Mouse (Mus musculus): ENCODE measurements at regions not wholly inside any gene's neighbourhood (a gene's known extent, or its start where the extent isn't known, plus 50 kb on each side); places are given as distances from the start of the nearest gene placed in this dataset.

GRCm38 (mm10) chr7:125338177-125338751 lies 106.2 kb upstream of the Kdm8 start:
- Histone ChIP-seq H3K4me1 (replicated peaks) (peaks cover 27% of the 10 kb centered on the region), H3K9me3 (no peaks in the 10 kb centered on the region), H3K36me3 (no peaks in the 10 kb centered on the region), H3K27ac (peak overlapping the region; percentile 25; the same call in 1 of the 2 replicates), H3K27me3 (0 out of 2 replicates have a peak, but pooled peaks cover 3% of the 10 kb centered on the region), H3K4me3 (replicated peaks) (no peak overlapping the region), H3K9ac (replicated peaks) (no peak overlapping the region), H3K4me2 (no peak overlapping the region)
- ATAC-seq (ENCODE audit: insufficient number of reproducible peaks, insufficient read depth, low FRiP score, low TSS enrichment, low read depth): peak; percentile 80
- 53% methylated on average over 6 of the region's 6 CpGs for WGBS

GRCm38 (mm10) chr7:125340326-125340905 lies 104.1 kb upstream of the Kdm8 start:
- H3K9me3 ChIP-seq: no peaks in the 10 kb centered on the region
- peaks cover 27% of the 10 kb centered on the region for H3K4me1 ChIP-seq (replicated peaks)
- H3K27me3 ChIP-seq: 0 out of 2 replicates have a peak, but pooled peaks cover 3% of the 10 kb centered on the region
- no peak for ATAC-seq (ENCODE audit: insufficient number of reproducible peaks, insufficient read depth, low FRiP score, low TSS enrichment, low read depth)
- no peak overlapping the region for H3K4me2 ChIP-seq
- H3K4me3 ChIP-seq (replicated peaks): no peak overlapping the region
- no peak overlapping the region for H3K27ac ChIP-seq
- no peaks in the 10 kb centered on the region for H3K36me3 ChIP-seq
- WGBS: 64% methylated on average over 14 of the region's 14 CpGs
- no peak overlapping the region for H3K9ac ChIP-seq (replicated peaks)

- no peaks in the 10 kb centered on the region for H3K27me3 ChIP-seq
- no peak overlapping the region for H3K4me3 ChIP-seq (replicated peaks)
- no peak for ATAC-seq (ENCODE audit: insufficient number of reproducible peaks, insufficient read depth, low FRiP score, low TSS enrichment, low read depth)
- no peak overlapping the region for H3K9ac ChIP-seq (replicated peaks)
- H3K9me3 ChIP-seq: no peaks in the 10 kb centered on the region
- H3K27ac ChIP-seq: no peak overlapping the region
- H3K36me3 ChIP-seq: no peaks in the 10 kb centered on the region
- 47% methylated on average over 3 of the region's 3 CpGs for WGBS
- H3K4me2 ChIP-seq: no peak overlapping the region
- H3K4me1 ChIP-seq (replicated peaks): no peaks in the 10 kb centered on the region
These were observed 94.9 kb upstream of the Kdm8 start for GRCm38 (mm10) chr7:125349606-125350005.

GRCm38 (mm10) chr7:125354211-125354610 lies 90.3 kb upstream of the Kdm8 start:
- 90% methylated on average over 1 of the region's 1 CpGs for WGBS
- no peak overlapping the region for H3K9ac ChIP-seq (replicated peaks)
- no peak overlapping the region for H3K4me3 ChIP-seq (replicated peaks)
- no peaks in the 10 kb centered on the region for H3K4me1 ChIP-seq (replicated peaks)
- no peaks in the 10 kb centered on the region for H3K9me3 ChIP-seq
- H3K27me3 ChIP-seq: no peaks in the 10 kb centered on the region
- no peaks in the 10 kb centered on the region for H3K36me3 ChIP-seq
- no peak for ATAC-seq (ENCODE audit: insufficient number of reproducible peaks, insufficient read depth, low FRiP score, low TSS enrichment, low read depth)
- H3K27ac ChIP-seq: no peak overlapping the region
- no peak overlapping the region for H3K4me2 ChIP-seq

GRCm38 (mm10) chr7:125354956-125355355 lies 89.5 kb upstream of the Kdm8 start:
- H3K27ac ChIP-seq: no peak overlapping the region
- no peaks in the 10 kb centered on the region for H3K4me1 ChIP-seq (replicated peaks)
- no peaks in the 10 kb centered on the region for H3K9me3 ChIP-seq
- no peak overlapping the region for H3K4me2 ChIP-seq
- H3K36me3 ChIP-seq: no peaks in the 10 kb centered on the region
- H3K27me3 ChIP-seq: no peaks in the 10 kb centered on the region
- WGBS: 79% methylated on average over 10 of the region's 10 CpGs
- H3K4me3 ChIP-seq (replicated peaks): no peak overlapping the region
- H3K9ac ChIP-seq (replicated peaks): no peak overlapping the region
- ATAC-seq (ENCODE audit: insufficient number of reproducible peaks, insufficient read depth, low FRiP score, low TSS enrichment, low read depth): no peak

- Histone ChIP-seq H3K4me3 (replicated peaks) (no peak overlapping the region), H3K9me3 (no peaks in the 10 kb centered on the region), H3K4me1 (replicated peaks) (no peaks in the 10 kb centered on the region), H3K9ac (replicated peaks) (no peak overlapping the region), H3K27me3 (no peaks in the 10 kb centered on the region), H3K4me2 (no peak overlapping the region), H3K27ac (no peak overlapping the region), H3K36me3 (no peaks in the 10 kb centered on the region)
- ATAC-seq (ENCODE audit: insufficient number of reproducible peaks, insufficient read depth, low FRiP score, low TSS enrichment, low read depth): no peak
- 96% methylated on average over 4 of the region's 4 CpGs for WGBS
These were observed 86.5 kb upstream of the Kdm8 start for GRCm38 (mm10) chr7:125358016-125358415.

GRCm38 (mm10) chr7:125383021-125383420 lies 61.5 kb upstream of the Kdm8 start:
- Histone ChIP-seq H3K9ac (replicated peaks) (no peak overlapping the region), H3K4me3 (replicated peaks) (no peak overlapping the region), H3K4me1 (replicated peaks) (no peaks in the 10 kb centered on the region), H3K36me3 (no peaks in the 10 kb centered on the region), H3K27me3 (0 out of 2 replicates have a peak, but pooled peaks cover 3% of the 10 kb centered on the region), H3K27ac (no peak overlapping the region), H3K4me2 (no peak overlapping the region), H3K9me3 (no peaks in the 10 kb centered on the region)
- WGBS: 61% methylated on average over 2 of the region's 2 CpGs
- ATAC-seq (ENCODE audit: insufficient number of reproducible peaks, insufficient read depth, low FRiP score, low TSS enrichment, low read depth): no peak

- H3K27ac ChIP-seq: no peak overlapping the region
- H3K27me3 ChIP-seq: 0 out of 2 replicates have a peak, but pooled peaks cover 3% of the 10 kb centered on the region
- no peak overlapping the region for H3K4me2 ChIP-seq
- 86% methylated on average over 4 of the region's 4 CpGs for WGBS
- no peaks in the 10 kb centered on the region for H3K36me3 ChIP-seq
- H3K9ac ChIP-seq (replicated peaks): no peak overlapping the region
- no peak overlapping the region for H3K4me3 ChIP-seq (replicated peaks)
- H3K9me3 ChIP-seq: no peaks in the 10 kb centered on the region
- no peak for ATAC-seq (ENCODE audit: insufficient number of reproducible peaks, insufficient read depth, low FRiP score, low TSS enrichment, low read depth)
- H3K4me1 ChIP-seq (replicated peaks): no peaks in the 10 kb centered on the region
These were observed 60.3 kb upstream of the Kdm8 start for GRCm38 (mm10) chr7:125384171-125384570.

GRCm38 (mm10) chr7:125392536-125392935 lies 51.9 kb upstream of the Kdm8 start:
- peaks cover 11% of the 10 kb centered on the region for H3K4me1 ChIP-seq (replicated peaks)
- H3K4me2 ChIP-seq: peak overlapping the region; percentile 75
- 46% methylated on average over 3 of the region's 3 CpGs for WGBS
- H3K36me3 ChIP-seq: no peaks in the 10 kb centered on the region
- no peak overlapping the region for H3K27ac ChIP-seq
- ATAC-seq (ENCODE audit: insufficient number of reproducible peaks, insufficient read depth, low FRiP score, low TSS enrichment, low read depth): no peak
- H3K27me3 ChIP-seq: peaks cover 16% of the 10 kb centered on the region
- H3K9me3 ChIP-seq: no peaks in the 10 kb centered on the region
- H3K4me3 ChIP-seq (replicated peaks): no peak overlapping the region
- peak overlapping the region; percentile 58; the same call in 1 of the 2 replicates for H3K9ac ChIP-seq (replicated peaks)

- Histone ChIP-seq H3K4me1 (replicated peaks) (peaks cover 11% of the 10 kb centered on the region), H3K9ac (replicated peaks) (peak overlapping the region; percentile 58), H3K27ac (peak overlapping the region; percentile 70), H3K27me3 (peaks cover 16% of the 10 kb centered on the region), H3K4me3 (replicated peaks) (peak overlapping the region; percentile 42), H3K9me3 (no peaks in the 10 kb centered on the region), H3K36me3 (no peaks in the 10 kb centered on the region), H3K4me2 (peak overlapping the region; percentile 75)
- peak; percentile 68 for ATAC-seq (ENCODE audit: insufficient number of reproducible peaks, insufficient read depth, low FRiP score, low TSS enrichment, low read depth)
- under 1% methylated on average over 16 of the region's 16 CpGs for WGBS
These were observed 51.2 kb upstream of the Kdm8 start for GRCm38 (mm10) chr7:125393228-125393627.

GRCm38 (mm10) chr7:125393654-125394346 lies 50.7 kb upstream of the Kdm8 start:
- Histone ChIP-seq H3K9me3 (no peaks in the 10 kb centered on the region), H3K9ac (replicated peaks) (peak overlapping the region; percentile 58), H3K27me3 (peaks cover 16% of the 10 kb centered on the region), H3K4me2 (peak overlapping the region; percentile 75), H3K4me1 (replicated peaks) (peaks cover 11% of the 10 kb centered on the region), H3K27ac (peak overlapping the region; percentile 76; the same call in 1 of the 2 replicates), H3K36me3 (no peaks in the 10 kb centered on the region), H3K4me3 (replicated peaks) (peak overlapping the region; percentile 42)
- peak; percentile 91 for ATAC-seq (ENCODE audit: insufficient number of reproducible peaks, insufficient read depth, low FRiP score, low TSS enrichment, low read depth)
- under 1% methylated on average over 33 of the region's 33 CpGs for WGBS
